Mouse (Mus musculus) layer of hippocampus, adult 9-11 months (tissue): ENCODE measurements around the gene Slc6a2.

ENCODE experiments used
- DNase-seq: peaks from one replicate; pipeline ENCODE4 v3.0.0; 2022

Slc6a2 gene

DNA sequence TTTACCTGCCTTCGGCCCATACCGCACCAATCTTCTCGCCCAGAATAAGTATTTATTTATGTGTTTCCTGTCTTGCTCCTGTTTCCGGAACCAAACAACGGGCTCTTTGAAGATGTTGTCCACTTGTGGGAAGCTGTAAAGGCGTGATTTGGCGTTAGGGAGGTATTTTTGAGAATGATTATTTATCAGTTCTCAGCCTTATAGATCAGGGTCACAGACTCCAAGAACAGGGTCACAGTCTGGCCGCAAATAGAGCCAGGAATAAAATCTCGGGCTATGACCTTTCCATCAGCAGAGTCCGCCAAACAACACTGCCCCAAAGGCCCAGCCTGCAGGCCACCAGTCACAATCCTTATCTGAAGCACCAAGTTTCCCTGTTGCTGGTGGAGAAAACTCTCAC, at the start of gene Slc6a2:
TSS of gene Slc6a2 (plus strand) at position 301 of the 400 bp plus-strand sequence.
- DNase-seq, result no peak

DNA sequence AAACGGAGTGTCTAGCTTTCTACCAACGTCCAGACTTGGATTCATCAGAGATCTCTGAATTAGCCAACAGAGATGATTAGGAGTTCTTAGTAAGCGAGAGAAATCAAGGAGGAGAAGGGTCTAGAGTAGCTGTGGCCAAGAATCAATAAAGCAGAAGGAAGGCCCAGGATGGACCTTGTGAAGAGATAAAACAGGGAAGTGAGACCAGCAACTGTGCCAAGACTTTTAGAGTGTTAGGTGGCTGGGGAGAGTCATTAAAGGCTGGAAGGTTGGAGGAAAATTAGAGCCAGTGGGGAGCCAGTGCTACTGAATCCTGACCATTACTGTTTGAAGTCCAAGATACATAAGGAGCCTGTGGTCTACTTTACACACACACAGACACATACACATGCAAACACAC, 48.4 kb upstream of the Slc6a2 start:
- DNase-seq, result no peak

DNA sequence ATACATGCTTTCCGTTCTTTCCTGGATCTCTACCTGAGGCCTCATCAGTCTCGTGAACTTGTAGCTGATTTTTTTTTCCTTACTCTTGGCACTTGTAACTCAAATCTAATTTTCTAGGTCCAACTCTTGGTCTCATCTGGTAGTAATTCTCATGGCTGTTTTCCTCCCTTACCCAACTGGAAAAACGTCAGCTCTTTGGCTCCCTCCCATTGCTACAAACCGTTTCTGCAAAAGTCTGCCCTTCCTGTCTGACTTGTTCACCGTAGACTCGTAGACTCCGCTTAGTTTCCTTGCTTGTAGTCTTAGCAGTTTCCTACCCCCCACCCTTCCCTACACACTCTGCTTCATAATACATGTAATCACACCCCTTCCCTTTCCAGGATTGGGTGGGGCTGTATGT, 46.5 kb upstream of the Slc6a2 start:
- DNase-seq, result no peak

DNA sequence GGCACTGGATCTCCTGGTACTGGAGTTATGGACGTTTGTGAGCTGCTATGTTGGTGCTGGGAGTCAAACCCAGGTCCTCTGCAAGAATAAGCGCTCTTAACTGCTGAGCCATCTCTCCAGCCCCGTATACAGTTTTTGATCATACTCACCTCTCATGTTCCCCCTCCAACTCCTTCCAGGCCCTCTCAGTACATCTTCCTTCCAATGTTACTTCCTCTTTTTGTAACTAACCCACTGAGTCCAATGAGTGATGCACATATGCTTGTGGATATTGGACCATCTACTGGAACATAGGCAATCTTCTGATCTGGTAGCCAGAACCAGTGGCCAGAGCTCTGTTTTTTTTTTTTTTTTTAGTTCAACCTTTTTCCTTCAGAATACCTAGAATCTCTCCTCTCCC, 43.8 kb upstream of the Slc6a2 start:
- no peak for DNase-seq

- DNase-seq, result no peak
These were observed 38.1 kb upstream of the Slc6a2 start for GRCm38 (mm10) chr8:92921768-92922167.

DNA sequence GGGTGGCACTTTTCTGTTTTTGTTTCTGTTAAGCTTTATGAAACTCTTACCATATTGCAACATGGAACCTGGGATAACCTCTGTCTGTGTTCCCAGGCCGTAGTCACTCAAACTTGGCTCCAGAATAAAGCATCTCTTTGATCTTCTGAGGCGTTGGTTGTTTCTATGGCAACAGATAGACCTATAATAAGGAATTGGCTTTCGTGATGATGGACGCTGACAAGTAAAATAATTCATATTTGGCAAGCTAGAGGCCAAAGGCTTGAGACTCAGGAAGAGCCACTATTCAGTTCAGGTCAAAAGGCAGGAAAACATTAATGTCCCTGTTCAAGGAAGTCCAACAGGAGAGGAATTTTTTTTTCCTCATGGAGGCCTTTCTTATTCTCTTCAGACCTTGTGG, 30.9 kb upstream of the Slc6a2 start:
- DNase-seq, result no peak

GRCm38 (mm10) chr8:92938056-92938455, 21.8 kb upstream of the Slc6a2 start:
- no peak for DNase-seq

DNA sequence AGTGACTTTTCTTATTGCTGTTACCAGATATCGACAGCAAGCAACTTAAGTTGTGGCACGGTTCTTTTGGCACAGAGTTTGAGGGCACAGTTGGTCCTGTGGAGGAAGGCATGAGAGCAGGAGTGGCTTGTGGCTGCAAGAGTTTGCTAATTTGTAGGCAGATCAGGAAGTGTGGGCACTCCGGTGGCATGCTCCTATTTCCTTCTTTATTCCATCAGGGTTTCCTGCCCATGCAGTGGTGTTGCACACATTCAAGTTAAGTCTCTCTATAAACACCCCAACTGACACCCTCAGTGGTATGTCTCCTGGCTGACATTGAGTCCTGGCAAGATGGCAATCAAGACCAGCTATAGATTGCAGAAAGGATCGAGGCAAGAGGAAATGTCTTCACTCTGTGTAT, 10.8 kb upstream of the Slc6a2 start:
- no peak for DNase-seq

- DNase-seq, result no peak
These were observed 9.1 kb upstream of the Slc6a2 start for GRCm38 (mm10) chr8:92950639-92951371.

DNA sequence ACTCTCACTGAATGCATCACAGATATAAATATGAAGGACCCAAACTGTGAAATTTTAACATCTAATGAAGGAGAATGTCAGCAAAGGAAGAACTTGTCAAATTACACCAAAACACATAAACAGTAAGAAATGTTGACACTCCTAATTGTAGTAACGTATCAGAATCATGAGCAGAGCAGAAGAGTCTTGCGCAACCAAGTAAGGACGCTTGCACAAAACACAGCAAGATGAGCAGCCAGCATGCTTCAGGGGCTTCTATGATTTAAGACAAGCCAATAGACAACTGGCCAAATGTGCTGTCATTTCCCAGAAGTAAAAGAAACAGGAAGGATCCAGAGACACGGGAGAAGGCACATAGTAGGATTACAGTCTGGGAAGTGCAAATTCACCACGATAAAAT, 5.8 kb upstream of the Slc6a2 start:
- DNase-seq, result no peak

DNA sequence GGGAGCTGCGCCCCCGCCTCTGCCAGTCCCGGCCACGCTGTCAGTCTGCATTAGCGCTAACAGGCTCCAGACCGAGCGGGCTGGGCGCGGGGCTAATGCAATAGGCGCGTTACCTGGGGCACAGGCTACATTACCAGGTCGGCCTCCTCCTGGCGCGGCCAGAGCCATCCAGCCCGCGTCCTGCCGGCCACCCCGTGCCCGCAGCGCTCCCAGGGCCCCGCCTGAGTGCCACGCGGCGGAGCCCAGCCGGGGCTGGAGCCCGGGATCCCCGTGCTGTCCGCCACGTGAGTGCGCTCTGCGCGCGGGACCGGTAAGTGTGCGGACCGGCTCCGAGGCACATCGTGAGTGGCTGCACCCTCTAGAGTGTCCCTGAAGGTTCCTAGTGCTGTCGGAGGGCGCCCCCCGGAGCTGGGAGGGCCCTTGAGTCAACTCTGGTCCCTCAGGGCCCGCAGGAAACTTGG, 602 bp downstream of the Slc6a2 start:
- DNase-seq, result no peak

- no peak for DNase-seq
These were observed 1.2 kb downstream of the Slc6a2 start for GRCm38 (mm10) chr8:92961088-92961487.

DNA sequence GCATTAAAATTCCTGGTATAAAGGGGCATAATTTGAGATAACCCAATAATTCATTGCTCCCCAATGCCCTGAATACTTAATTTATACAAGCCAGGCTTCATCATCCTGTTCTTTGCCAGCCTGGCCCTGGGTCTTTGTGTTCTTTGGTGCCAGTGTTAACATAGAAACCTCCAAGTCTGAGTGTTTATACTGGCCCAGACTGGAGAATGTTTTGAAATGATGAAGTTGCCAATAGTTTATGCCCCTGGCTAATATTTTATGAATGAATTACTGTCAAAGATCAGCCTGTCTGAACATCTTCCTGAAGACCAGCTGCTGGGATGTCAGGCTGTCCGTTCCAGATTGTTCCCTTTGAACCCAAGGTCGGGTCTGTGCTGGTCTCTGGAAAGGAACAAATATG, 4.7 kb downstream of the Slc6a2 start:
- DNase-seq, result no peak

DNA sequence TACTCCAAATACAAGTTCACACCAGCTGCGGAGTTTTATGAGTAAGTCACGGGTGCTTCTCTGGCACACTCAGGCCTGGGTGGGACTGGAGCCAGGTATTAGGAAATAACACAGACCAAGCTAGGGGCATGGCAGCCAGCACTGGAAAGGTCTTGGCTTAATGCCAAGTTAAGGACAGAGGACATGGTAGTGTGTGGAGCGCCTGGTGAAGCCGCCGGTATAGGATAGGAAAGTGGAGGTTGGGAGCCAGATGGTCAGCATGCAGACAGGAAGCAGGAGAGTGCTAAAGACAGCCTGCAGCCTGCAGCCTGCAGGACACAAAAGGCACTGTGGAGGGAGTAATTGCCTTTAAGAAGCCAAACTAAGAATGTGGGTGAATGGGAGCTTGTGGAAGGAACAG, 13.1 kb downstream of the Slc6a2 start:
- no peak for DNase-seq

GRCm38 (mm10) chr8:92976656-92977055, 16.8 kb downstream of the Slc6a2 start:
- no peak for DNase-seq

- no peak for DNase-seq
These were observed 22.6 kb downstream of the Slc6a2 start for GRCm38 (mm10) chr8:92982491-92982890.

- DNase-seq, result no peak
These were observed 24.5 kb downstream of the Slc6a2 start for GRCm38 (mm10) chr8:92984376-92984775.

DNA sequence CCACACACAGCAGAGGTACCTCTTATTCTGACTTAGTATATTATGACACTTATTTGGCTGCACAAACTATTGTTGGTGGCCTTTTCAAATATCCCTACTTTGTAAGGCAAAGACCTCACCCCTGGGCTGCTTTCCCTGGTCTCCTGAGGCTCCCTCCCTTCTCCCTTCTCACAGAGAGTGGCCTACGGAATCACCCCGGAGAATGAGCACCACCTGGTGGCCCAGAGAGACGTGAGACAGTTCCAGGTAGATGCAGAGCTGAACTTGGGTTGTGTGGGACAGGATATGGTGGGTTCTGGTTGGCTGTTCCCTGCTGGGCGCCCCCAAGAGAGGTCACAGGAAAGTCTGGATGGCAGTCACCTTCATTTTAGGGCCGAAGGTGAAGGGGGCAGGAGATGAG, 37.0 kb downstream of the Slc6a2 start:
- peak; percentile 15 for DNase-seq

DNA sequence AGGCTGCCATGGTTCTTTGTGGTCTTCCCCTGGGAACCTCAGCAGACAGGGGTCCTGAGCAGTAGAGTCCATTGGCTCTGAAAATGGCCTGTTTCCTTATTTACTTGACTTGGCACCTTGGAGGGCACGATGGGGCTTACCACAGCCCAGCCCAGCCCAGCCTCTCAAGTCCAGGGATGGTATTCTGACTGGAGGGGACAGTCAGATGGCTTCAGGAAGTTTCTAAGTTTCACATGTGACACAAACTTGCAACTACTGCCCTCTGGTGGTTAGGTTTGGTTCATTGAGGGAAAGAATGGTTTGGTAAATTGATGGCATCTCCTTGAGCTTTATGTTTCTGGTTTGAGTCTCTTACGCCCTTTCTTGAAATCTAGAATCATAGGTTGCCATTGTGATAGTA, 38.7 kb downstream of the Slc6a2 start:
- DNase-seq, result peak; percentile 30

DNA sequence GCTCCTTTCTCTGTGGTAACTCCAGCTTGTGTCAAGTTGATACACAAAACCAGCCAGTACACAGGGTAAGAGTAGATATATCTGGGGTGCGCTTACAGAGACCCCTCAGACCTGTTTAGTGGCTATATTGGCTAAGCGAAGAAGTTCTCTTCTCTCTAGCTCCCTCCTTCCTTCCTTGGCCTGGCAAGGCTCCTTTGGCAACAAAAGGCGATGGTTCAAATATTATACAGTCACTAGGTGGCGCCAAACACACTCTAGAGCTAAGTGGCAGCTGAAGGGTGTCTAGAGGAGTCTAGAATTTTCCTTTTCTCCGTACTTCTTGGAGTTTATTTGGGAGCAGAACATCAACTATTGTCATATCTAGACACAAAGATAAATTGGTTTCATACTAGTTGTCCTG, 50.4 kb downstream of the Slc6a2 start:
- peak; percentile 25 for DNase-seq

- peak; percentile 66 for DNase-seq
These were observed 51.6 kb downstream of the Slc6a2 start for GRCm38 (mm10) chr8:93011439-93011838.

DNA sequence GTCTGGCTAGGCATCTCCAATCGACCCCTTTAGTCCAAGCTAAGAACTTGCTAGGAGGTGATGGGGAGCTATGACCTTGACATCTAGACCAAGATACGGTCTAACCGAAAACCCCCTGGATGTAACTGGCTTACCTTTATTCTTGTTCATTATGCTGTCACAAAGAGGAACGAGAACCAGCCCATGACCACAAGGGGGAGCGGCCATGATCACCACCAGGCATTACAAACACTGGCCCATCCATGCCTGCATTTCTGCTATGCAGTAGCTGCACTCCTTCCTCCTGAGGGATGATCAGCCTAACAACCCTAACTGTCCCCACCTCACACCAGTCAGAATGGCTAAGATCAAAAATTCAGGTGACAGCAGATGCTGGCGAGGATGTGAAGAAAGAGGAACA, 52.3 kb downstream of the Slc6a2 start:
- DNase-seq, result no peak

DNA sequence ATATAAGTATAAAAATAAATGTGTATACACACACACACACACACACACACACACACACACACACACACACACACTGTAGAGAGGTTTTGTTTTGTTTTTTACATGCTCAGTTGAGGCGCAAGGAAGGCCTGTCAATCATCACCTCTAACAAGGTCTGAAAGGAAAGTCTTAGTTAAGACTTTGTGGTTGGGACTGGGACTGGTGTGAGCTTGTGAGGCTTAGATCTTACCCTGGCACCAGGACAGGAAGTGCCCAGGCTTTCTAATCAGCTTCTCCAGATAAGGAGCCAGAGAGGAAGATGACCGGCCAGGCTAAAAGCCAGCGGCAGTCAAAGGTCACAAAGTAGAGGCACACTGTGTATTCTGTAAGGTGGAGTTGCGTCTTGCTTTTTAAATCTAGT, 54.4 kb downstream of the Slc6a2 start:
- no peak for DNase-seq

DNA sequence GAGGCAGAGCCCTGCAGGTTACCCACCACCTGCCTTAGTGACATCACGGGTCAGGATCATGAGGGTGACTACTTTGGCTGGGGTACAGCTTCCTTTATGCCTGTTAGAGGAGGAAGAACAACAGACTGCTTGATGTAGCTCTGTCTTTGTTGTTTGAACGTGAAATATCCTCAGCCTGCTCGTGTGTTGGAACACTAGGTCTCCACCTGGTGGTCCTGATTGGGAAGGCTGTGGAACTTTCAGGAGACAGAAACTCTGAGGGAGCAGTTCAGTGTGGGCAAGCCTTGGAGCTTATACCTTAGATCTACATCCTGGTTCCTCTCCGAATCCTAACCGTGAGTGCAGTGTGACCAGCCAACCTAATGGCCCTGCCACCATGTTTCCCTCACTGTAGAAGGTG, 61.9 kb downstream of the Slc6a2 start:
- DNase-seq, result no peak

GRCm38 (mm10) chr8:93030664-93031063, 70.8 kb downstream of the Slc6a2 start:
- no peak for DNase-seq
